Mouse (Mus musculus): Measurements from ENCODE around the gene Aifm3.

Aifm3 gene

DNA sequence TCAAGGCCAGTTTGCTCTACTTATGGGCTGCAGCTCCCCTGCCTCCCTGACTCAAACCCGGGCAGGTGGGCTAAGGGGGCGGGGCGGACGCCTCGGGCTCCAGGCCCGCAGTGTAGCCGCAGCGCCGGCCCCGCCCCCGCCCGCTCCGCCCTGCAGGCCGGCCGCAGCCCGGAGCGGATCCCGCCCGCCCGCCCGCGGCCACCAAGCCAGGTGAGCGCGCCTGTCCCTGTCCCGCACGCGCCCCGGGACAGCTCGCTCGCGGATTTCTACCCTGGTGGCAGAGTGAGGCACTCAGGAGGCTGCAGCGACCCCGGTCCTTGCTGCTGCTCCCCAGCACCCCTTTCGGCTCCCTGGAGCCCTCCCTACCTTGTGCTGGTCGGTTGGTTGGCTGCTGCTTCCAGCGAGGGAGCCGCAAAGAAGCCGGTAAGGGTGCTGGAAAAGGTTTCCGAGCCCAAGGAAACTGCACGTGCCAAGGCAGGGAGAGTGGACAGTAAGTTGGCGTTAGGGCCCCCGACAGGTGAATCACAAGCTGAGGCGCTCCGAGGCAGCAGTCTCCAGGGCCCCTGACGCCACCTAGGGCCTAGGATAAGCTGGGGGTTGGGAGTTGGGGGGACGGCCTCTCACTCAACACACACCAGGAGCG lies at the start of gene Aifm3:
Gene Aifm3, plus strand, starts transcription at position 143 of the 643 bp plus-strand sequence.
- POLR2A ChIA-PET, result interaction anchor here in 3 of 4 experiments (0.6 to 2.8 kb wide), 25 partner anchors 9 to 507 kb away, joined by 3 to 22 read pairs (median 4); partner anchors contain the start of genes Lztr1 (in 3 of the 3), Crkl (in 1 of the 3), Lrrc74b (in 1 of the 3) and Thap7 (in 1 of the 3)
- CTCF ChIA-PET, result interaction anchor here (0.5 to 2.5 kb wide), 13 partner anchors 10 to 498 kb away, joined by 3 to 11 read pairs (median 5); partner anchors contain the start of gene Lztr1 (in 2 of the 4)

DNA sequence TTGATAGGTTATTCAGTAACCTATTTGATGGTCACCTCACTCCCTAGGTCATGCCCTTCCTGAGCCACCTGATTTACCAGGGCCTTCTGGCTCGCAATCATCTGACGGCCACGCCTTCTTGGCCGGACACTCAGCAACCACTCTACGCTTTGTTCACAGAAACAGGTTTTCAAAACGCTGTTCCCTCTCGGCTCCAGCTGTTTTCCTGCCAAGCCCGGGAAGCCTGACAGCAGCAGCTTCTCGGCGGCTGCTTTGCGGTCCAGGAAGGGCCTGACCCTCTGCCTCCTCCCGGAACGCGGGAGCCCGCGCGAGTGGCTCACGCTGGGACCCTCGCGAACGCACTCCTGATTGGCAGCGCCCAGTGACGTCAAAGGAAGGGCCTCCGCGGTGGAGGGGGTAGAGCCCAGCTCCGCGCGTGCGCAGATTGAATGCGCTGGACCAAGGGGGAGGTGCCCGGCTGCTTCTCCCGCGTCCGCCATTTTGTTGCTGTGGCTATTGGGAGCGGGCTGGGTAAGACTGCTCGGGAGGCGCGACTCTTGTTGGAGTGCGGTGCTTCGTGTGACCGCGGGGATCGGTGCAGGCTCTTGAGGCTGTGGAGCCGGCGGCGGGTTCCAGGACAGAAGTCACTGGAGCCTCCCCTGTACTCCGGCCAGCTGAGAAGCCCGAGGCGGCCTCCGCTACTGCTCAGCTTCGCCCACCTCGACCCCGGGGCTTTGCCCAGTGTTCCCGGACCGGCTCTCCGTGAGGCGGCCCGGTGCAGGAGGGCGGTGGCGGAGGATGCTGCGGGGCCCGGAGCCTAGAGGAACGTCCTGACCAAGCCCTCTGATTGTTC lies 37.7 kb upstream of the Aifm3 start, which contains the start of gene Crkl:
Gene Crkl, plus strand, starts transcription at position 447 of the 832 bp plus-strand sequence.
- CTCF ChIA-PET, result interaction anchor here (0.6 to 1.6 kb wide), 8 partner anchors 8 to 167 kb away, joined by 3 to 5 read pairs (median 3); partner anchors contain the start of gene P2rx6 (in 1 of the 4)

DNA sequence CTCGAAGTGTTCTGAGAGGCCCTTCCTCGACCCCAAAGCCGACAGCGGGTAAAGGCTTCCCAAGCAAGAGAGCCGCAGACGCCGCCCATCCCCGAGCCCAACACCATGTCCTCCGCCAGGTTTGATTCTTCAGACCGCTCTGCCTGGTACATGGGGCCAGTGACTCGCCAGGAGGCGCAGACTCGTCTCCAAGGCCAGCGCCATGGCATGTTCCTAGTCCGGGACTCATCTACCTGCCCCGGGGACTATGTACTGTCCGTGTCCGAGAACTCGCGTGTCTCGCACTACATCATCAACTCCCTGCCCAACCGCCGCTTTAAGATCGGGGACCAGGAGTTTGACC lies 37.1 kb upstream of the Aifm3 start:
- ChIA-PET CTCF (interaction anchor here (0.6 to 1.6 kb wide), 5 partner anchors 22 to 109 kb away, joined by 3 to 5 read pairs (median 3); partner anchors contain the start of gene P2rx6 (in 1 of the 4)), POLR2A (interaction anchor here in 3 of 4 experiments (0.6 to 2.4 kb wide), 36 partner anchors 11 to 1392 kb away, joined by 3 to 16 read pairs (median 3); partner anchors contain the start of genes Lztr1 (in 3 of the 3), Pi4ka (in 3 of the 3), Snap29 (in 3 of the 3) and P2rx6 (in 1 of the 3))

More for the DNA sequence above, 37.7 kb upstream of the Aifm3 start, which contains the start of gene Crkl:
- POLR2A ChIA-PET, result interaction anchor here in 3 of 4 experiments (0.6 to 2.4 kb wide), 59 partner anchors 8 to 1393 kb away, joined by 3 to 16 read pairs (median 3); partner anchors contain the start of genes Lztr1 (in 3 of the 3), Pi4ka (in 3 of the 3), Snap29 (in 3 of the 3) and Aifm3 (in 1 of the 3)

DNA sequence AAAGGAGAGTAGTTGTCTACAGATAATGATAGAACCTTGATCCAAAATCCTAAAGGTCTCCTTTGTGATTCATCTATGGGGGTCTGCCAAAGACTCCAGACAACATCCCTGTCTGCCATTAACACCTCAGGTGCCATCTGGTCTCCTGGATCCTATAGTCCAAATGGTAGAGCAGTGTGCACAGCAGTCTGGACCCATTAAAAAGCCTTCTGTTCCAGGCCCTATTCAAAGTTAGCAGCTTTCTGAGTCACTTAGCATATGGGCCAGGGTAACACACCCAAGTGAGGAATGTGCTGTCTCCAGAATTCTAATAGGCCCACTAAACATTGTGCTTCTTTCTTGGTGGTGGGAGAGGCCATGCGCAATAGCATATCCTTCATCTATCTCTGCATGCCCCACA lies 32.5 kb upstream of the Aifm3 start:
- CTCF ChIA-PET, result interaction anchor here in 1 of 4 experiments (1.0 kb wide), 1 partner anchor 17 kb away, joined by 6 read pairs; no protein-coding TSS in a partner anchor
- POLR2A ChIA-PET, result interaction anchor here in 2 of 4 experiments (1.0 to 1.9 kb wide), 3 partner anchors 10 to 31 kb away, joined by 4 to 6 read pairs (median 4); no protein-coding TSS in a partner anchor

DNA sequence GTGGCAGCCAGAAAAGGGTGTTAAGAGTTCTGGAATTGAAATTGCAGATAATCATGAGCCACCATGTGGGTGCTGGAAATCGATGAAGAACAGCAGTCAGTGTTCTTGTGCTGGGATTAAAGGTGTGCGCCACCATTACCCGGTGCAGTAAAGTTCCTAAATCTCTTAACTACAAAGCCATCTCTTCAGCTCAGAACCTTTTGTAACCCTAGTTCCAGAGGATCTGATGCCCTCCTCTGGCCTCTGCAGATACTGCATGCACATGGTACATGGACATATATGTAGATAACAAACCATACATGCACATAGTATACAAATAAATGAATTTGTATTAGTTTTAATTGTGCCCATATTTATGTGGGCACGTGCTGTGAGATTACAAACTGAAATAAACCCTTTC lies 29.2 kb upstream of the Aifm3 start:
- POLR2A ChIA-PET, result interaction anchor here in 2 of 4 experiments (0.6 to 2.0 kb wide), 13 partner anchors 9 to 225 kb away, joined by 3 to 6 read pairs (median 3); partner anchors contain the start of genes Crkl (in 2 of the 2) and Smpd4 (in 1 of the 2)
- CTCF ChIA-PET, result interaction anchor here in 3 of 4 experiments (0.6 to 1.8 kb wide), 9 partner anchors 9 to 380 kb away, joined by 3 to 9 read pairs (median 3); partner anchors contain the start of gene Crkl (in 1 of the 3)

- CTCF ChIA-PET, result interaction anchor here in 1 of 4 experiments (4.8 kb wide), 1 partner anchor 12 kb away, joined by 20 read pairs; no protein-coding TSS in a partner anchor
- POLR2A ChIA-PET, result interaction anchor here in 2 of 4 experiments (1.1 to 1.6 kb wide), 3 partner anchors 10 to 48 kb away, joined by 3 to 4 read pairs (median 3); partner anchors contain the start of gene Crkl (in 1 of the 2)
Measured at GRCm38 (mm10) chr16:17461596-17461995, 27.8 kb upstream of the Aifm3 start.

DNA sequence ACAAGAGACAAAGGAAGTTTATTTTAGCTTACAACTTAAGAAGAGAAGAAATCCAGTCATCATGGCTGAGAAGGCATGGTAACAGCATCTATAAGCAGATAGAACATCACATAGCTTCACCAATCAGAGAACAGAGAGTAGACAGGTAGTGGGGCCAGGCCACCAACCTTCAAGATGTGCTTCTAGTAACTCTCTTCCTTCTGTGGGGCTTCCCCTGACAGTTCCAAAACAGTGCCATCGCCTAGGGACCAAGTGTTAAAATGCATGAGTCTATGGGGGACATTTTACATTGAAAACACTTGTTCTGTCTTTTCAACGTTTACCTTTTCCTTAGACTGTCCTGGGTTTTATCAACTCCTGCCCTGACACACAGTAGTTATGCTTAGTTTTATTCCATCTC lies 26.2 kb upstream of the Aifm3 start:
- ChIA-PET POLR2A (interaction anchor here (0.6 to 2.2 kb wide), 16 partner anchors 9 to 304 kb away, joined by 3 to 8 read pairs (median 3); partner anchors contain the start of gene Crkl (in 2 of the 4)), CTCF (interaction anchor here in 2 of 4 experiments (2.0 to 4.8 kb wide), 2 partner anchors 11 kb away, joined by 7 to 20 read pairs; no protein-coding TSS in a partner anchor)

- ChIA-PET POLR2A (interaction anchor here in 3 of 4 experiments (0.6 to 1.7 kb wide), 11 partner anchors 9 to 1560 kb away, joined by 3 to 6 read pairs (median 4); partner anchors contain the start of genes Crkl (in 1 of the 3) and Lztr1 (in 1 of the 3)), CTCF (interaction anchor here in 3 of 4 experiments (0.6 to 1.2 kb wide), 4 partner anchors 11 to 45 kb away, joined by 3 to 5 read pairs (median 4); no protein-coding TSS in a partner anchor)
Measured at GRCm38 (mm10) chr16:17466875-17467663, 22.3 kb upstream of the Aifm3 start.

GRCm38 (mm10) chr16:17472498-17472897 lies 16.9 kb upstream of the Aifm3 start:
- CTCF ChIA-PET, result interaction anchor here in 2 of 4 experiments (0.6 to 2.1 kb wide), 3 partner anchors 62 to 153 kb away, joined by 5 to 6 read pairs (median 5); no protein-coding TSS in a partner anchor
- POLR2A ChIA-PET, result interaction anchor here in 1 of 4 experiments (0.8 to 2.3 kb wide), 4 partner anchors 9 to 58 kb away, joined by 3 to 8 read pairs (median 6); partner anchors contain the start of genes Crkl, Lztr1 and Thap7

DNA sequence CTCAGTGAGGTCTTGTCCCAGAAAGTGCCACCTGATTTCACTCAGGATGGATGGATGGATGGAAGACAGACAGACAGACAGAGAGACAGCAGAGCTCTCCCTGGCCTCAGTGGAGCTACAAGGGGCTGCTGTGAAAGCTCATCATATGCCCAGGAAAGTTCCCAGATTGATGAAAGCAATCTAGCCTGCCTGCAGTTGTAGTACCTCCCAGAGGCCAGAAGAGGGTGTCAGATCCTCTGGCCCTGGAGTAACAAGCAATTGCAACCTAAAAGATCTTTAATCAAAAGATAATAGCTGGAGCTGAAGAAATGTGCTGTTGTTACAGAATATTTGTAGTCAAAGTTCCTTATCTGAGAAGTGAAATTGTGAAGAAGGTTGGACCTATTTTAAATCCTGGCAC lies 15.3 kb upstream of the Aifm3 start:
- POLR2A ChIA-PET, result interaction anchor here (0.5 to 2.0 kb wide), 28 partner anchors 9 to 341 kb away, joined by 3 to 10 read pairs (median 3); partner anchors contain the start of genes Thap7 (in 2 of the 4), Aifm3 (in 1 of the 4), Crkl (in 1 of the 4) and Hic2 (in 1 of the 4)
- CTCF ChIA-PET, result interaction anchor here (0.5 to 2.1 kb wide), 46 partner anchors 9 to 736 kb away, joined by 3 to 20 read pairs (median 4); partner anchors contain the start of genes Aifm3 (in 2 of the 4), Crkl (in 2 of the 4), Lztr1 (in 2 of the 4) and Lrrc74b (in 1 of the 4)

DNA sequence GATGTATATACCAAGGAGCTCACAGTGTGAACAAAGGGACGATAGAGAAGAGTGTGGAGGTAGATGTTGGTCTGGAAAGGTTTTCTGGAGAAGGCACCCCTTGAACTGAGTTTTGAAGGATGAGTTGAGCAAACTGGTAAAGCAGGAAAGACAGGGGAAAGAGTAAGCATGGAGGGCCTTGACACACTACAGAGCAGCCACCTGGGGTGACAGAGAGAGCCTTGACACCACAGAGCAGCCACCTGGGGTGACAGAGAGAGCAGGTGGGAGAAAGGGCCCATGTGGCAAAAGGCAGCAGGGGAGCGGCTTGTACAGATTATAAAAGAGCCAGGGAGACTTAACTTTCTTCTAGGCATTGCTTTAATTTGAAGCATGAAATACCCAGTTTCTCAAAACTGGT lies 14.7 kb upstream of the Aifm3 start:
- ChIA-PET CTCF (interaction anchor here in 3 of 4 experiments (0.5 to 1.8 kb wide), 25 partner anchors 8 to 736 kb away, joined by 3 to 20 read pairs (median 6); partner anchors contain the start of genes Aifm3 (in 2 of the 3), Lztr1 (in 2 of the 3), Crkl (in 1 of the 3) and Lrrc74b (in 1 of the 3)), POLR2A (interaction anchor here in 2 of 4 experiments (0.5 to 2.0 kb wide), 15 partner anchors 13 to 342 kb away, joined by 3 to 10 read pairs (median 4); partner anchors contain the start of genes Aifm3 (in 1 of the 2), Lztr1 (in 1 of the 2), P2rx6 (in 1 of the 2) and Sdf2l1 (in 1 of the 2))

GRCm38 (mm10) chr16:17475326-17475725 lies 14.1 kb upstream of the Aifm3 start:
- POLR2A ChIA-PET, result interaction anchor here in 2 of 4 experiments (0.6 to 2.0 kb wide), 9 partner anchors 9 to 577 kb away, joined by 3 to 10 read pairs (median 4); partner anchors contain the start of genes Aifm3 (in 1 of the 2), Dgcr6 (in 1 of the 2) and Lztr1 (in 1 of the 2)
- CTCF ChIA-PET, result interaction anchor here in 2 of 4 experiments (0.7 kb wide), 2 partner anchors 11 to 319 kb away, joined by 3 read pairs; no protein-coding TSS in a partner anchor

- CTCF ChIA-PET, result interaction anchor here in 2 of 4 experiments (0.8 to 1.1 kb wide), 3 partner anchors 10 to 18 kb away, joined by 3 to 4 read pairs (median 3); no protein-coding TSS in a partner anchor
- POLR2A ChIA-PET, result interaction anchor here in 3 of 4 experiments (0.6 to 2.2 kb wide), 9 partner anchors 8 to 932 kb away, joined by 3 to 8 read pairs (median 3); partner anchors contain the start of gene Aifm3 (in 1 of the 3)
Measured at GRCm38 (mm10) chr16:17478331-17478943, 11.0 kb upstream of the Aifm3 start.

GRCm38 (mm10) chr16:17481465-17481864 lies 7.9 kb upstream of the Aifm3 start:
- CTCF ChIA-PET, result no interaction called here
- POLR2A ChIA-PET, result interaction anchor here in 1 of 4 experiments (0.8 to 1.2 kb wide), 3 partner anchors 26 to 49 kb away, joined by 3 read pairs; partner anchors contain the start of genes Crkl, Lztr1 and Thap7

DNA sequence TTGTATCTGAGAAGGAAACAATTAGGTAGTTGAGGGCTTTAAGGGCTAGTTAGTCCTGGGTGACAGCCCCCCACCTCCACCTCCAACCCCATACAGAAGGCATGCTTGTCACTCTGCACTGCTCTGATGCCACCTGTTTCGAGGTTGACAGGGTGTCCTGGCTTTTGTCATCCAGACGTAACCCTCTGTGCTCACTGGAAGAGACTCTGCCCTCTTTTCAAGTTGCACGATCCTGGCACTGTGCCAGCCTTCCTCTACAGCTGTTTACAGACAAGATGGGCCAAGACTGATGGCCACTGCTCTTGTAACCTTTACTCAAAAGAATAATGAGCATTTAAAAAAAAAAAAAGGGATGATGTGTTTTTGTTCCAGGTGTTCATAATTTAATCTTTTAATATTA lies 2.9 kb upstream of the Aifm3 start:
- POLR2A ChIA-PET, result interaction anchor here in 1 of 4 experiments (1.2 to 1.6 kb wide), 3 partner anchors 13 to 34 kb away, joined by 3 to 5 read pairs (median 5); partner anchors contain the start of genes Crkl and Lztr1
- CTCF ChIA-PET, result interaction anchor here in 1 of 4 experiments (0.6 kb wide), 1 partner anchor 11 kb away, joined by 4 read pairs; no protein-coding TSS in a partner anchor
